Mouse (Mus musculus): Measurements from ENCODE around the gene Rusc2. TPM values are rescaled to one million over a fixed set of nuclear protein-coding genes. Genes with fewer than 3 reads are reported as not detected.
A peak's percentile ranks its signal among the peaks of the same experiment; 100 is the strongest.

Rusc2 gene
- polyA plus RNA-seq, 1 experiment from 2014 or later = 33.4 TPM

GRCm38 (mm10) chr4:43442044-43442443 lies 60.3 kb downstream of the Rusc2 start:
- Histone ChIP-seq H3K27ac (peak overlapping the region; percentile 97), H3K4me3 (peak overlapping the region; percentile 91), H3K4me1 (replicated peaks) (peaks cover 16% of the 10 kb centered on the region), H3K36me3 (peaks cover 25% of the 10 kb centered on the region), H3K27me3 (ENCODE audit: insufficient read depth, poor library complexity, severe bottlenecking) (peaks cover 3% of the 10 kb centered on the region; the same call in 1 of the 2 replicates), H3K9me3 (no peaks in the 10 kb centered on the region)
- WGBS = under 1% methylated on average over 33 of the region's 33 CpGs
- DNase-seq (ENCODE audit: low spot score) = peak; percentile 99

GRCm38 (mm10) chr4:43442456-43443361 lies 60.9 kb downstream of the Rusc2 start:
- peak; percentile 71 for DNase-seq (ENCODE audit: low spot score)
- H3K27ac ChIP-seq = peak overlapping the region; percentile 97
- peak overlapping the region; percentile 91 for H3K4me3 ChIP-seq
- H3K36me3 ChIP-seq = peaks cover 32% of the 10 kb centered on the region
- H3K4me1 ChIP-seq (replicated peaks) = peaks cover 16% of the 10 kb centered on the region
- H3K27me3 ChIP-seq (ENCODE audit: insufficient read depth, poor library complexity, severe bottlenecking) = peaks cover 3% of the 10 kb centered on the region; the same call in 1 of the 2 replicates
- under 1% methylated on average over 88 of the region's 88 CpGs for WGBS
- H3K9me3 ChIP-seq = no peaks in the 10 kb centered on the region

GRCm38 (mm10) chr4:43443511-43443910 lies 61.7 kb downstream of the Rusc2 start:
- peaks cover 3% of the 10 kb centered on the region; the same call in 1 of the 2 replicates for H3K27me3 ChIP-seq (ENCODE audit: insufficient read depth, poor library complexity, severe bottlenecking)
- H3K27ac ChIP-seq = peak overlapping the region; percentile 97
- H3K4me3 ChIP-seq = peak overlapping the region; percentile 91
- H3K36me3 ChIP-seq = peaks cover 40% of the 10 kb centered on the region
- DNase-seq (ENCODE audit: low spot score) = peak; percentile 50
- no peaks in the 10 kb centered on the region for H3K9me3 ChIP-seq
- 1% methylated on average over 28 of the region's 28 CpGs for WGBS
- peaks cover 16% of the 10 kb centered on the region for H3K4me1 ChIP-seq (replicated peaks)

- DNase-seq (ENCODE audit: low spot score) = no peak
- no peak overlapping the region for H3K27ac ChIP-seq
- H3K9me3 ChIP-seq = no peaks in the 10 kb centered on the region
- 92% methylated on average over 13 of the region's 13 CpGs for WGBS
- H3K4me3 ChIP-seq = no peak overlapping the region
- peaks cover 5% of the 10 kb centered on the region for H3K27me3 ChIP-seq (ENCODE audit: insufficient read depth, poor library complexity, severe bottlenecking)
- peaks cover 42% of the 10 kb centered on the region for H3K36me3 ChIP-seq
- peaks cover 16% of the 10 kb centered on the region for H3K4me1 ChIP-seq (replicated peaks)
Measured at GRCm38 (mm10) chr4:43447251-43447650, 65.5 kb downstream of the Rusc2 start.

GRCm38 (mm10) chr4:43448554-43448953 lies 66.8 kb downstream of the Rusc2 start:
- H3K4me1 ChIP-seq (replicated peaks) = peaks cover 21% of the 10 kb centered on the region
- no peaks in the 10 kb centered on the region for H3K9me3 ChIP-seq
- H3K27ac ChIP-seq = no peak overlapping the region
- peaks cover 18% of the 10 kb centered on the region for H3K27me3 ChIP-seq (ENCODE audit: insufficient read depth, poor library complexity, severe bottlenecking)
- H3K4me3 ChIP-seq = no peak overlapping the region
- 95% methylated on average over 3 of the region's 3 CpGs for WGBS
- H3K36me3 ChIP-seq = peaks cover 42% of the 10 kb centered on the region
- DNase-seq (ENCODE audit: low spot score) = no peak

- no peak overlapping the region for H3K27ac ChIP-seq
- no peak for DNase-seq (ENCODE audit: low spot score)
- H3K4me1 ChIP-seq (replicated peaks) = peaks cover 30% of the 10 kb centered on the region
- H3K36me3 ChIP-seq = peaks cover 14% of the 10 kb centered on the region
- WGBS = 66% methylated on average over 11 of the region's 11 CpGs
- H3K27me3 ChIP-seq (ENCODE audit: insufficient read depth, poor library complexity, severe bottlenecking) = peaks cover 41% of the 10 kb centered on the region
- no peaks in the 10 kb centered on the region for H3K9me3 ChIP-seq
- no peak overlapping the region for H3K4me3 ChIP-seq
Measured at GRCm38 (mm10) chr4:43452315-43452714, 70.5 kb downstream of the Rusc2 start.

- WGBS = under 1% methylated on average over 18 of the region's 18 CpGs
- H3K27ac ChIP-seq = peak overlapping the region; percentile 45; the same call in 1 of the 2 replicates
- H3K9me3 ChIP-seq = no peaks in the 10 kb centered on the region
- H3K27me3 ChIP-seq (ENCODE audit: insufficient read depth, poor library complexity, severe bottlenecking) = peaks cover 41% of the 10 kb centered on the region
- H3K36me3 ChIP-seq = peaks cover 3% of the 10 kb centered on the region
- peak; percentile 42 for DNase-seq (ENCODE audit: low spot score)
- peak overlapping the region; percentile 48 for H3K4me3 ChIP-seq
- peaks cover 31% of the 10 kb centered on the region for H3K4me1 ChIP-seq (replicated peaks)
Measured at GRCm38 (mm10) chr4:43453413-43453812, 71.6 kb downstream of the Rusc2 start.

- 33% methylated on average over 20 of the region's 20 CpGs for WGBS
- peak within 1 kb of the TSS; percentile 48 for H3K4me3 ChIP-seq
- H3K27me3 ChIP-seq (ENCODE audit: insufficient read depth, poor library complexity, severe bottlenecking) = peaks cover 41% of the 10 kb centered on the region
- H3K4me1 ChIP-seq (replicated peaks) = peaks cover 31% of the 10 kb centered on the region
- peak; percentile 14 for DNase-seq (ENCODE audit: low spot score)
- H3K27ac ChIP-seq = peak within 1 kb of the TSS; percentile 45
- no peaks in the 10 kb centered on the region for H3K36me3 ChIP-seq
- H3K9me3 ChIP-seq = no peaks in the 10 kb centered on the region
Measured at GRCm38 (mm10) chr4:43454041-43454836, 72.5 kb downstream of the Rusc2 start, which contains the start of gene Cd72. Cd72 (minus strand) TSS chr4:43454628.

GRCm38 (mm10) chr4:43456470-43456869 lies 74.7 kb downstream of the Rusc2 start:
- Histone ChIP-seq H3K9me3 (no peaks in the 10 kb centered on the region), H3K27me3 (ENCODE audit: insufficient read depth, poor library complexity, severe bottlenecking) (peaks cover 41% of the 10 kb centered on the region), H3K4me1 (replicated peaks) (peaks cover 37% of the 10 kb centered on the region), H3K4me3 (no peak overlapping the region), H3K36me3 (no peaks in the 10 kb centered on the region), H3K27ac (no peak overlapping the region)
- 24% methylated on average over 4 of the region's 4 CpGs for WGBS
- no peak for DNase-seq (ENCODE audit: low spot score)

GRCm38 (mm10) chr4:43457124-43457523 lies 75.3 kb downstream of the Rusc2 start:
- H3K27me3 ChIP-seq (ENCODE audit: insufficient read depth, poor library complexity, severe bottlenecking) = peaks cover 37% of the 10 kb centered on the region
- H3K9me3 ChIP-seq = no peaks in the 10 kb centered on the region
- WGBS = 14% methylated on average over 8 of the region's 8 CpGs
- no peak overlapping the region for H3K27ac ChIP-seq
- no peaks in the 10 kb centered on the region for H3K36me3 ChIP-seq
- DNase-seq (ENCODE audit: low spot score) = no peak
- H3K4me3 ChIP-seq = no peak overlapping the region
- H3K4me1 ChIP-seq (replicated peaks) = peaks cover 37% of the 10 kb centered on the region

- Histone ChIP-seq H3K27ac (no peak overlapping the region), H3K4me1 (replicated peaks) (0 out of 2 replicates have a peak, but pooled peaks cover 6% of the 10 kb centered on the region), H3K4me3 (no peak overlapping the region), H3K36me3 (no peaks in the 10 kb centered on the region), H3K27me3 (ENCODE audit: insufficient read depth, poor library complexity, severe bottlenecking) (no peaks in the 10 kb centered on the region), H3K9me3 (no peaks in the 10 kb centered on the region)
- DNase-seq (ENCODE audit: low spot score) = no peak
- WGBS = 92% methylated on average over 5 of the region's 5 CpGs
Measured at GRCm38 (mm10) chr4:43463102-43463501, 81.3 kb downstream of the Rusc2 start.

- WGBS = 88% methylated on average over 6 of the region's 6 CpGs
- no peaks in the 10 kb centered on the region for H3K4me1 ChIP-seq (replicated peaks)
- H3K27me3 ChIP-seq (ENCODE audit: insufficient read depth, poor library complexity, severe bottlenecking) = no peaks in the 10 kb centered on the region
- H3K4me3 ChIP-seq = no peak overlapping the region
- DNase-seq (ENCODE audit: low spot score) = no peak
- H3K36me3 ChIP-seq = no peaks in the 10 kb centered on the region
- H3K9me3 ChIP-seq = no peaks in the 10 kb centered on the region
- no peak overlapping the region for H3K27ac ChIP-seq
Measured at GRCm38 (mm10) chr4:43465935-43466334, 84.2 kb downstream of the Rusc2 start.
